Mouse (Mus musculus): ENCODE results near the gene Ell3. TPM values are rescaled to one million over a fixed set of nuclear protein-coding genes. Genes with fewer than 3 reads are reported as not detected.

Gene Ell3
- polyA plus RNA-seq, 1 experiment from 2014 or later: 2.1 TPM

DNA sequence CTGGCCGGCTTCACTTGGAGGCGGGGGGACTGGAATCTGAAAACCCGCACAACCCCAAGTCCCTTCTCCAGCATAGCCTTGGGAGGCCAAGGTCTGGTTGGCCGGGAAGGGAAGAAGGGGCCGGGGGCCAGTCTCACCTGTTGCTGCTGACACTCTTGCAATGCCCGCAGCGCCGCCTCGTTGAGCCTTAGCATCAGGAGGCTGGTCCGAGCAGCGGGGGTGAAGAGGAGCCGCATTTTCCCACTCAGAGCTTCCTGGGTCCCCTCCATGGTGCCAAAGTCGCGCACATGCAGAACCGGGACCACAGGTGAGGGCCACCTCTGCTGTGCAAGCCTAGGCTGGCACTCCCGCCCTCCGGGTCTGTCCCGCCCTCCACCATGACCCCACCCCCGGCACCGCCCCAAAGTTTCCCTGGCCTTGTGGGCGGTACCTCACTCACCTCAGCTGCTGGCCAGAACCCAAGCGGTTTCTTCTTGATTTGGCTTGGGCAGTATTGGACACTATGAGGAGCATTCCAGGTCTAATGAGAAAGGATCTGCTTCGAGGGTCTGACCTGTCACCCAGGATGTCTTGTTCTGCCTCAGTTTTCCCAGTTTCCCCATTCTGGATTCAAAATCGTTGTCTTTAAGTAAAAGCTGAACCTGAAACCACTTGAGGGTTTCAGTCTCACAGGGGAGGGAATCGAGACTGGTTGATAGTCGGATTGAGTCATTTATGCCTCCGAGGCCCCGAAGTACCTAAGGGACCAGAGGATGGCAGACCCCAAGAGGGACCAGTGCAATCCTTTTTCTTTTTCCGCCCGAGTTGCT lies 1.6 kb downstream of the Ell3 start:
- H3K27ac ChIP-seq (ENCODE audit: low read length): peak overlapping the region; percentile 4; the same call in 1 of the 2 replicates
- H3K9me3 ChIP-seq (ENCODE audit: low read length): no peaks in the 10 kb centered on the region
- ATAC-seq: peak; percentile 97
- H3K4me2 ChIP-seq (replicated peaks; ENCODE audit: low read depth, low read length): peak overlapping the region; percentile 90
- WGBS: under 1% methylated on average over 30 of the region's 30 CpGs
- peak overlapping the region; percentile 47 for H3K9ac ChIP-seq (replicated peaks; ENCODE audit: low read depth)
- H3K27me3 ChIP-seq (replicated peaks; ENCODE audit: insufficient read depth, low read length): no peaks in the 10 kb centered on the region
- peak overlapping the region; percentile 38 for H3K4me3 ChIP-seq (ENCODE audit: low read depth, low read length)
- peak; percentile 81 for DNase-seq (ENCODE audit: low spot score)
- 0 out of 2 replicates have a peak, but pooled peaks cover 3% of the 10 kb centered on the region for H3K36me3 ChIP-seq (ENCODE audit: insufficient read depth, low read length)
- TF ChIP-seq EP300 (IDR thresholded peaks at IDR 0.05) (no peak), CTCF (IDR thresholded peaks at IDR 0.05) (no peak)
- H3K4me1 ChIP-seq (ENCODE audit: insufficient read depth, low read depth, low read length): peaks cover 13% of the 10 kb centered on the region; the same call in 1 of the 2 replicates

DNA sequence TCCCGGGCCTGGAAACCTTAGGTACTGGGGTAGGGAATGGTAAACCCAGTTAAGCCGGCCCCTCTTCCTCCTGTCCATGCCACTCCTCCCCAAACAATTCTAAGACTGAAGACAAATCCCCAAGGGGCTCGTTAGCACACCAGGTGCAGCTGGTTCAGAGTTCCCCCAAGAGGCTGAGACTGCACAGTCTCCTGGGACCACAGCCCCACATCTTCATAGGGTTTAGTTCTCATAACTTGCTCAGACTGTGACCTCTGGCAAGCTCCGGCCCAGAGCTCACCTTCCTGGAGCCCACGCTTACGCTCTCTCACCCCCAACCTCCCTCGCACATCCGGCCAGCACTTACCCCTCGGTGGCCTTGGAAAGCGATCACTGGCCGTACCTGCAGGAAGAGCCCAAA lies 2.3 kb downstream of the Ell3 start:
- H3K9ac ChIP-seq (replicated peaks; ENCODE audit: low read depth): 0 out of 2 replicates have a peak overlapping the region, but pooled peaks have one; percentile 47
- H3K4me1 ChIP-seq (ENCODE audit: insufficient read depth, low read depth, low read length): peaks cover 13% of the 10 kb centered on the region; the same call in 1 of the 2 replicates
- no peak for DNase-seq (ENCODE audit: low spot score)
- no peak overlapping the region for H3K27ac ChIP-seq (ENCODE audit: low read length)
- peak overlapping the region; percentile 90 for H3K4me2 ChIP-seq (replicated peaks; ENCODE audit: low read depth, low read length)
- H3K36me3 ChIP-seq (ENCODE audit: insufficient read depth, low read length): 0 out of 2 replicates have a peak, but pooled peaks cover 3% of the 10 kb centered on the region
- H3K9me3 ChIP-seq (ENCODE audit: low read length): no peaks in the 10 kb centered on the region
- H3K27me3 ChIP-seq (replicated peaks; ENCODE audit: insufficient read depth, low read length): no peaks in the 10 kb centered on the region
- peak overlapping the region; percentile 38 for H3K4me3 ChIP-seq (ENCODE audit: low read depth, low read length)
- ATAC-seq: peak; percentile 14; the same call in 1 of the 2 replicates
- TF ChIP-seq EP300 (IDR thresholded peaks at IDR 0.05) (no peak), CTCF (IDR thresholded peaks at IDR 0.05) (no peak)
- WGBS: 6% methylated on average over 11 of the region's 11 CpGs

DNA sequence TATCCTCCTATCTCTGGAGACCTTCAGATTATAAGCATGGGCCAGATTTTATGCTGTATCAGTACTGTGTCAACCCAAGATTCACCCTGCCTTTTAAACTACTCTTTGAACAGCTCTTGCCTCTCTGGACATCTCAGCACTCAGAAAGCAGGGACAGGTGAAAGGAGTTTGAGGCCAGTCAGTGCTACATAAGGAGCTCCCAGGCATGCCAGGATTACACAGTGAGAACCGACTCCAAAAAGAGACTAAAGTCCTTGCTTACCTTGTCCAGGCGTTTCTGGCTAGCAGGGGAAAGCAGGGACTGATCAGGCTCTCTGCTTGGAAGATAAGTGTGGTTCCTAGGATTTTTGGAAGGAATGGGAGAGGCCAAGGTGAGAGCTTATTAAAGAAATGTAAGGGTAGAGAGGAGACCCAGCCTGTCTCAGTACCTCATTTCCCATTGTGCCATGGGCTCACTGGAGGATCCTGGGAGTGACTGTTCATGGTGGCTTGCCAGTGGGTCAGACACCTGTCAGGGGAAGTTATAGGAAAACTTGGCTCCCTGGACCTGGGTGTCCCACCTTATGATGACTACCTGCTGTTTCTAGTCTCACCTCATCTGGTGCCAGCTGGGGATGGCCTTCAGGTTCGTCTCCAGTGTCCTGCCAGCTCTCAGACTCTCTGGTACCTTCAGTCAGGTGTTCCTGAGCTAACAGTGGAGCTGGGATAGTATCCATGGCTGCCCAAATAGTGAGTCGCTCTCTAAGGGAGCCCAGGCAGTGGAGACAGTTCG lies 3.1 kb downstream of the Ell3 start:
- TF ChIP-seq CTCF (IDR thresholded peaks at IDR 0.05): no peak
- TF ChIP-seq EP300 (IDR thresholded peaks at IDR 0.05): no peak
- Histone ChIP-seq H3K4me3 (ENCODE audit: low read depth, low read length) (no peak overlapping the region), H3K9ac (replicated peaks; ENCODE audit: low read depth) (no peak overlapping the region), H3K36me3 (ENCODE audit: insufficient read depth, low read length) (0 out of 2 replicates have a peak, but pooled peaks cover 3% of the 10 kb centered on the region), H3K27me3 (replicated peaks; ENCODE audit: insufficient read depth, low read length) (no peaks in the 10 kb centered on the region), H3K27ac (ENCODE audit: low read length) (no peak overlapping the region), H3K4me2 (replicated peaks; ENCODE audit: low read depth, low read length) (no peak overlapping the region; the same call in 1 of the 2 replicates), H3K9me3 (ENCODE audit: low read length) (no peaks in the 10 kb centered on the region), H3K4me1 (ENCODE audit: insufficient read depth, low read depth, low read length) (peaks cover 13% of the 10 kb centered on the region; the same call in 1 of the 2 replicates)
- no peak for ATAC-seq
- no peak for DNase-seq (ENCODE audit: low spot score)
- WGBS: 61% methylated on average over 5 of the region's 5 CpGs

DNA sequence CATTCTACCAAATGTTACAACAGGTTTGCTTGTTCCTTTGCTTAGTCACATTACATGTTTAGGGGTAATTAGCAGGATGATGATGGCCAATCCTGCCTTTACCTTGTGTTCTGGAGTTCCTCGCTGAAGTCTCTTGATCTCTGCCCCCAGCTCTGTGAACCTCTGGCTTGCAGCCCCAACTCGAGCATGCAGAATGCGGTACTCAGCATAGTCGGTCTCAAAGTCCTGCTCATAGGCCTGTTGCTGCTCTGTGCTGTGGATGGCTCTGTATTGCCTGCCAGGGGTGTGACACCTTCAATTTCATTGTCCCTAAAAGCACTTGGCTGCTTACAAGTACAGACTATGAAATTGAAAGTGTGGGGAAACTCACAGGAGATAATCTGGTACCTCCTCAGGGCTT lies 4.3 kb downstream of the Ell3 start:
- DNase-seq (ENCODE audit: low spot score): no peak
- no peaks in the 10 kb centered on the region for H3K9me3 ChIP-seq (ENCODE audit: low read length)
- TF ChIP-seq CTCF (IDR thresholded peaks at IDR 0.05): no peak
- no peak for TF ChIP-seq EP300 (IDR thresholded peaks at IDR 0.05)
- H3K27ac ChIP-seq (ENCODE audit: low read length): no peak overlapping the region
- H3K4me3 ChIP-seq (ENCODE audit: low read depth, low read length): no peak overlapping the region
- H3K4me2 ChIP-seq (replicated peaks; ENCODE audit: low read depth, low read length): no peak overlapping the region
- WGBS: 60% methylated on average over 4 of the region's 4 CpGs
- ATAC-seq: no peak
- peaks cover 12% of the 10 kb centered on the region; the same call in 1 of the 2 replicates for H3K36me3 ChIP-seq (ENCODE audit: insufficient read depth, low read length)
- H3K9ac ChIP-seq (replicated peaks; ENCODE audit: low read depth): no peak overlapping the region
- no peaks in the 10 kb centered on the region for H3K27me3 ChIP-seq (replicated peaks; ENCODE audit: insufficient read depth, low read length)
- H3K4me1 ChIP-seq (ENCODE audit: insufficient read depth, low read depth, low read length): peaks cover 13% of the 10 kb centered on the region; the same call in 1 of the 2 replicates

DNA sequence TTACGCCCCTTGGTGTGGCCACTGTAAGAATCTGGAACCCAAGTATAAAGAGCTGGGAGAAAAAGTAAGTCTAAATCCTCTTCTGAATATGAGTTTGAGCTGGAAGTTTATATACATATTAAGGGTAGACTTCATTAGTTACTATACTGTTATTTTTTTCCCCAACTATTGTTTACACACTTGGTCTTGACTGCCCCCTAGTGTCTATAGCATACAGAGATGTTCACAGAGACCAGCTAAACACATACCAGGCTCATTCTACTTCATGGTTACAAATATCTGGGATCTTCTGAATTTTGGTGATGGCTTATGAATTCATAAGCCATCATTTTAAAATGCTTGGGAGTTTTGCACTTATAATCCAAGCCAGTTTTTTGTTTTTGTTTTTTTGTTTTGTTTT lies 9.2 kb downstream of the Ell3 start:
- WGBS: 100% methylated on average over 1 of the region's 1 CpGs
- no peaks in the 10 kb centered on the region for H3K9me3 ChIP-seq (ENCODE audit: low read length)
- H3K27ac ChIP-seq (ENCODE audit: low read length): no peak overlapping the region
- ATAC-seq (no peak), DNase-seq (ENCODE audit: low spot score) (peak; percentile 72)
- H3K4me3 ChIP-seq (ENCODE audit: low read depth, low read length): no peak overlapping the region
- no peaks in the 10 kb centered on the region for H3K4me1 ChIP-seq (ENCODE audit: insufficient read depth, low read depth, low read length)
- H3K9ac ChIP-seq (replicated peaks; ENCODE audit: low read depth): no peak overlapping the region
- TF ChIP-seq EP300 (IDR thresholded peaks at IDR 0.05) (no peak), CTCF (IDR thresholded peaks at IDR 0.05) (peak; percentile 64)
- H3K36me3 ChIP-seq (ENCODE audit: insufficient read depth, low read length): peaks cover 43% of the 10 kb centered on the region
- H3K4me2 ChIP-seq (replicated peaks; ENCODE audit: low read depth, low read length): no peak overlapping the region
- H3K27me3 ChIP-seq (replicated peaks; ENCODE audit: insufficient read depth, low read length): no peaks in the 10 kb centered on the region

DNA sequence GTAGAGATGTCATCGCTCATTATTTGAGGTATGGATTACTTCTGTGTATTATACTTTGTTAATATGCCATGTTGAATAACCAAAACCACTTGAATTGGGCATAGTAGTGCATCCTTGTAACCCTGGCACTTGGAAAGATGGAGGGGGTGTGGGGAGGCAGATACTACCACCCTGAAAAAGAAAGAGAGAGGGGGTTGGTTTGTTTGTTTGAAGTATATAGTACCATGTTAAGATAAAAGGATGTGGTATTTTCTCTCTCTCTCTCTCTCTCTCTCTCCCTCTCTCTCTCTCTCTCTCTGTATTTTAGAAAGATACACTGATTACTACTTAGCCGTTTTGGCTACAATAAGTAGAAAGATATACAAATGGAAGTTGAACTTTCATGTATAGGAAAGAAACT lies 18.2 kb downstream of the Ell3 start:
- no peak for TF ChIP-seq CTCF (IDR thresholded peaks at IDR 0.05)
- no peak for TF ChIP-seq EP300 (IDR thresholded peaks at IDR 0.05)
- Histone ChIP-seq H3K9me3 (ENCODE audit: low read length) (no peaks in the 10 kb centered on the region), H3K9ac (replicated peaks; ENCODE audit: low read depth) (no peak overlapping the region), H3K27ac (ENCODE audit: low read length) (no peak overlapping the region), H3K27me3 (replicated peaks; ENCODE audit: insufficient read depth, low read length) (no peaks in the 10 kb centered on the region), H3K4me2 (replicated peaks; ENCODE audit: low read depth, low read length) (no peak overlapping the region), H3K4me3 (ENCODE audit: low read depth, low read length) (no peak overlapping the region), H3K36me3 (ENCODE audit: insufficient read depth, low read length) (peaks cover 35% of the 10 kb centered on the region), H3K4me1 (ENCODE audit: insufficient read depth, low read depth, low read length) (no peaks in the 10 kb centered on the region)
- 87% methylated on average over 2 of the region's 2 CpGs for WGBS
- DNase-seq (ENCODE audit: low spot score) (no peak), ATAC-seq (no peak)
